Mouse (Mus musculus): ENCODE results near the gene Tbl1xr1.

DNA sequence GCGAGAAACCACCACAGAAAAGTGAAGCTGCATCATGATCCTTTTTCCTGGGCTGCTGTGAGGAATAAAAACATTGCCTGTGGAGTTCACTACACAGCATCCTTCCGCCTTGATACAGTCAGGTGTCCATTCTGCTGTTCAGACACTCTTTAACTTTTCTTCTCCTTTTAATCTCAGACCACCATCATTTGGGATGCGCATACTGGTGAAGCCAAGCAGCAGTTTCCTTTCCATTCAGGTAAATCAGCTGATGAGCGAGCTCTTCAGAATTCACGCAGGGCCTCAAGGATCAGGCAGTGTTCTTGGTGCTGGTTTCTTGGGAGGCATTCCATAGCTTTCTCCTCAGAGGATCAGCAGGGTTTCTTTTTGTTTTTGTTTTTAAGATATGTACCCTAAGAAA lies 116.5 kb downstream of the Tbl1xr1 start:
- no peak for TF ChIP-seq CTCF (IDR thresholded peaks at IDR 0.05; ENCODE audit: low read depth)
- no peak for TF ChIP-seq EP300 (optimal IDR thresholded peaks at IDR 0.05)

Data from stomach, postnatal 0 days (tissue).